ENCODE assay signal across 16 mouse cellular contexts in the genomic region with DNA sequence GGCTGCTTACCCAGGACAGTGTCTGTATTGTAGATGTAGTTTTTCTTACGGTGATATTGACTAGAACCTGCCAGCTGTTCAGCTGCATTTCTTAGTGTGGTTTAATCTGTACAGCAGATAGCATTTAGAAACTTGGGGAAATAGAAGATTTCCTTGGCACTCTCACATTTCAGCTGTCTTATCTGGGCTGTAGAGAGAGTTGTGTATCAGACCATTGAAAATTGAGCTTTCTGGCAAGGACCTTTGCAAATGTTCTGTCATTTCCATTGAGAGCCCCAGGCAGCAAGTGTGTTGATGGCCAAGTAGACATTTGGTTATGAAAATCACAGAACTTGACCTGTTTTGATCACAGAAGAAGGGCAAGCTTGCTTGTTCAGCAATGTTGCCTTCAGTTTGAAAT. TPM values are rescaled to one million over a fixed set of nuclear protein-coding genes. Genes with fewer than 3 reads are reported as not detected.
DNase-seq lines count a peak whose midpoint lies in the region; ATAC-seq and TF ChIP-seq lines count a peak whose summit lies in the region.
"Had no signal": no experiment of that assay in that cellular context is flagged by ENCODE, and none has a peak within 500 bp of the region (broad histone marks: within the 10 kb centered on the region; RNA-seq: fewer than 3 reads in every experiment).

No protein-coding gene starts in this region.

- peaks cover 2% of the 10 kb centered on the region; the same call in 1 of the 2 replicates for H3K36me3 ChIP-seq in embryonic facial prominence, embryonic 12.5 days
- peaks cover 6% of the 10 kb centered on the region for H3K36me3 ChIP-seq in embryonic facial prominence, embryonic 10.5 days (replicated peaks)
- peaks cover 4% of the 10 kb centered on the region; the same call in 1 of the 2 replicates for H3K36me3 ChIP-seq in limb, embryonic 14.5 days (ENCODE audit: control insufficient read depth, insufficient read depth, low read length)
- H3K36me3 ChIP-seq in limb, embryonic 10.5 days, result peaks cover 17% of the 10 kb centered on the region
- no peaks in the 10 kb centered on the region; the same call in 1 of the 2 replicates for H3K36me3 ChIP-seq in forebrain, embryonic 16.5 days (ENCODE audit: control insufficient read depth, insufficient read depth)

- ATAC-seq in embryonic facial prominence, embryonic 12.5 days (ENCODE audit: insufficient number of reproducible peaks, insufficient read depth, low FRiP score, low TSS enrichment), result no peak
- ATAC-seq in limb, embryonic 14.5 days (ENCODE audit: low FRiP score, low read depth), result peak; percentile 6; the same call in 1 of the 2 replicates
- peak; percentile 12; the same call in 1 of the 2 replicates for ATAC-seq in forebrain, embryonic 16.5 days
- ATAC-seq: intestine, embryonic 16.5 days had no signal

- 0 out of 2 replicates have a peak overlapping the region, but pooled peaks have one; percentile 6 for H3K27ac ChIP-seq in embryonic facial prominence, embryonic 12.5 days
- H3K27ac ChIP-seq in embryonic facial prominence, embryonic 10.5 days (replicated peaks), result no peak overlapping the region
- no peak overlapping the region for H3K27ac ChIP-seq in limb, embryonic 14.5 days (replicated peaks; ENCODE audit: low read depth, low read length)
- no peak overlapping the region for H3K27ac ChIP-seq in limb, embryonic 10.5 days
- H3K27ac ChIP-seq in forebrain, embryonic 16.5 days (ENCODE audit: low read length), result peak overlapping the region; percentile 37
- H3K27ac ChIP-seq: limb, embryonic 13.5 days; midbrain, embryonic 12.5 days; neural tube, embryonic 13.5 days had no signal

- no peak for DNase-seq in embryonic facial prominence, embryonic 10.5 days (ENCODE audit: low spot score)
- DNase-seq in limb, embryonic 14.5 days (ENCODE audit: low spot score), result no peak
- DNase-seq in limb, embryonic 10.5 days (ENCODE audit: low spot score), result no peak
- DNase-seq in cerebellum, adult 18-20 months, result peak; percentile 47 to 64
- DNase-seq in right cerebral cortex, postnatal 14 days, result no peak
- no peak for DNase-seq in ovary, postnatal 10 days (ENCODE audit: low spot score)
- DNase-seq: adrenal gland, postnatal 36 days; gastrocnemius, postnatal 36 days; kidney, postnatal 10 days; layer of hippocampus, postnatal 36 days had no signal

- WGBS in embryonic facial prominence, embryonic 12.5 days, result 68% methylated on average over 1 of the region's 1 CpGs
- WGBS in embryonic facial prominence, embryonic 10.5 days, result 74% methylated on average over 1 of the region's 1 CpGs
- 56% methylated on average over 1 of the region's 1 CpGs for WGBS in limb, embryonic 14.5 days
- 96% methylated on average over 1 of the region's 1 CpGs for WGBS in limb, embryonic 10.5 days
- WGBS in forebrain, embryonic 16.5 days, result 47% methylated on average over 1 of the region's 1 CpGs

- H3K4me1 ChIP-seq in embryonic facial prominence, embryonic 12.5 days, result peaks cover 42% of the 10 kb centered on the region
- peaks cover 56% of the 10 kb centered on the region for H3K4me1 ChIP-seq in embryonic facial prominence, embryonic 10.5 days
- H3K4me1 ChIP-seq in limb, embryonic 14.5 days (ENCODE audit: control insufficient read depth, insufficient read depth, low read length), result peaks cover 35% of the 10 kb centered on the region
- H3K4me1 ChIP-seq in limb, embryonic 10.5 days, result peaks cover 32% of the 10 kb centered on the region
- peaks cover 34% of the 10 kb centered on the region for H3K4me1 ChIP-seq in forebrain, embryonic 16.5 days (replicated peaks; ENCODE audit: control insufficient read depth, insufficient read depth, low read length)

- no peak overlapping the region for H3K9ac ChIP-seq in embryonic facial prominence, embryonic 12.5 days
- no peak overlapping the region for H3K9ac ChIP-seq in limb, embryonic 14.5 days (ENCODE audit: low read depth, low read length, severe bottlenecking)
- no peak overlapping the region for H3K9ac ChIP-seq in forebrain, embryonic 16.5 days (replicated peaks; ENCODE audit: low read depth, low read length)
- H3K9ac ChIP-seq: limb, embryonic 13.5 days; midbrain, embryonic 12.5 days; neural tube, embryonic 13.5 days had no signal

- H3K27me3 ChIP-seq in embryonic facial prominence, embryonic 12.5 days, result no peaks in the 10 kb centered on the region
- H3K27me3 ChIP-seq in embryonic facial prominence, embryonic 10.5 days (replicated peaks; ENCODE audit: low read depth, poor library complexity, severe bottlenecking), result no peaks in the 10 kb centered on the region
- H3K27me3 ChIP-seq in limb, embryonic 14.5 days (ENCODE audit: control insufficient read depth, insufficient read depth, low read length), result no peaks in the 10 kb centered on the region
- H3K27me3 ChIP-seq in limb, embryonic 10.5 days (ENCODE audit: low read depth, poor library complexity, severe bottlenecking), result no peaks in the 10 kb centered on the region
- no peaks in the 10 kb centered on the region for H3K27me3 ChIP-seq in forebrain, embryonic 16.5 days (replicated peaks; ENCODE audit: control insufficient read depth, insufficient read depth, low read length)
- H3K27me3 ChIP-seq: limb, embryonic 13.5 days; midbrain, embryonic 12.5 days; neural tube, embryonic 13.5 days had no signal

- no peak for TF ChIP-seq POLR2A in limb, embryonic 14.5 days (IDR thresholded peaks at IDR 0.05; ENCODE audit: borderline replicate concordance, extremely low read depth, insufficient read depth, insufficient read length)

- H3K4me3 ChIP-seq in embryonic facial prominence, embryonic 12.5 days, result no peak overlapping the region
- no peak overlapping the region for H3K4me3 ChIP-seq in embryonic facial prominence, embryonic 10.5 days
- no peak overlapping the region for H3K4me3 ChIP-seq in limb, embryonic 14.5 days (replicated peaks; ENCODE audit: low read length)
- H3K4me3 ChIP-seq in limb, embryonic 10.5 days, result no peak overlapping the region
- no peak overlapping the region for H3K4me3 ChIP-seq in forebrain, embryonic 16.5 days (replicated peaks; ENCODE audit: low read length)
- H3K4me3 ChIP-seq: limb, embryonic 13.5 days; midbrain, embryonic 12.5 days; neural tube, embryonic 13.5 days had no signal

- no peak overlapping the region for H3K4me2 ChIP-seq in embryonic facial prominence, embryonic 12.5 days (replicated peaks)
- H3K4me2 ChIP-seq in limb, embryonic 14.5 days (replicated peaks; ENCODE audit: low read depth, low read length, severe bottlenecking), result no peak overlapping the region
- no peak overlapping the region for H3K4me2 ChIP-seq in forebrain, embryonic 16.5 days (ENCODE audit: low read length)
- H3K4me2 ChIP-seq: limb, embryonic 13.5 days; midbrain, embryonic 12.5 days; neural tube, embryonic 13.5 days had no signal

- no peaks in the 10 kb centered on the region for H3K9me3 ChIP-seq in embryonic facial prominence, embryonic 12.5 days
- H3K9me3 ChIP-seq in embryonic facial prominence, embryonic 10.5 days, result no peaks in the 10 kb centered on the region
- no peaks in the 10 kb centered on the region for H3K9me3 ChIP-seq in limb, embryonic 14.5 days (ENCODE audit: control insufficient read depth, low read length)
- H3K9me3 ChIP-seq in limb, embryonic 10.5 days (replicated peaks), result no peaks in the 10 kb centered on the region
- H3K9me3 ChIP-seq in forebrain, embryonic 16.5 days (ENCODE audit: control insufficient read depth, low read length), result no peaks in the 10 kb centered on the region
- H3K9me3 ChIP-seq: limb, embryonic 13.5 days; midbrain, embryonic 12.5 days; neural tube, embryonic 13.5 days had no signal

RNA-seq across cellular contexts. Expression of gene Chsy1, which starts 10.8 kb away (rescaled TPM):
- 20.7 and 21.2 TPM in 2 replicates for polyA plus RNA-seq in embryonic facial prominence, embryonic 12.5 days (2016; fragmentation: Nextera tagmentation; extraction: Ambion mirVana)
- polyA plus RNA-seq in embryonic facial prominence, embryonic 10.5 days (2016; fragmentation: Nextera tagmentation; extraction: Ambion mirVana), result 12.5 and 13.4 TPM in 2 replicates
- 33.3 and 36.1 TPM in 2 replicates for polyA plus RNA-seq in limb, embryonic 14.5 days (2012; rRNA removed)
- polyA plus RNA-seq in limb, embryonic 14.5 days (2014; fragmentation: Nextera tagmentation; extraction: Ambion mirVana), result 33.6 and 35.5 TPM in 2 replicates
- 12.9 and 14.8 TPM in 2 replicates for polyA plus RNA-seq in limb, embryonic 10.5 days (2016; fragmentation: Nextera tagmentation; extraction: Ambion mirVana)
- polyA plus RNA-seq in forebrain, embryonic 16.5 days (2015; fragmentation: Nextera tagmentation; extraction: Ambion mirVana), result 11.4 and 12.6 TPM in 2 replicates

RNA-seq across cellular contexts. Expression of gene Selenos, which starts 40.7 kb away (rescaled TPM):
- polyA plus RNA-seq in embryonic facial prominence, embryonic 12.5 days (2016; fragmentation: Nextera tagmentation; extraction: Ambion mirVana), result 93.2 and 94.7 TPM in 2 replicates
- polyA plus RNA-seq in embryonic facial prominence, embryonic 10.5 days (2016; fragmentation: Nextera tagmentation; extraction: Ambion mirVana), result 83.2 and 85.8 TPM in 2 replicates
- 110 and 113 TPM in 2 replicates for polyA plus RNA-seq in limb, embryonic 14.5 days (2012; rRNA removed)
- polyA plus RNA-seq in limb, embryonic 14.5 days (2014; fragmentation: Nextera tagmentation; extraction: Ambion mirVana), result 120 and 139 TPM in 2 replicates
- polyA plus RNA-seq in limb, embryonic 10.5 days (2016; fragmentation: Nextera tagmentation; extraction: Ambion mirVana), result 83.0 and 83.5 TPM in 2 replicates
- 80.3 and 85.4 TPM in 2 replicates for polyA plus RNA-seq in forebrain, embryonic 16.5 days (2015; fragmentation: Nextera tagmentation; extraction: Ambion mirVana)

Comparison
In these comparisons a context has a peak if more than half of its experiments do, and no peak if none do; other contexts are left out.
1. H3K27ac ChIP-seq: peak in embryonic facial prominence, embryonic 12.5 days (single experiment) and forebrain, embryonic 16.5 days (single experiment); none in embryonic facial prominence, embryonic 10.5 days (single experiment), limb, embryonic 14.5 days (single experiment) and limb, embryonic 10.5 days (single experiment).
2. DNase-seq: peak in cerebellum, adult 18-20 months (2 of 2); none in embryonic facial prominence, embryonic 10.5 days (single experiment), limb, embryonic 14.5 days (single experiment), limb, embryonic 10.5 days (single experiment), right cerebral cortex, postnatal 14 days (single experiment) and ovary, postnatal 10 days (single experiment).